Mouse (Mus musculus): ENCODE measurements around the gene Iqce. TPM values are rescaled to one million over a fixed set of nuclear protein-coding genes. Genes with fewer than 3 reads are reported as not detected.

The Iqce gene
- polyA plus RNA-seq, 1 experiment from 2014 or later = 4.2 TPM

DNA sequence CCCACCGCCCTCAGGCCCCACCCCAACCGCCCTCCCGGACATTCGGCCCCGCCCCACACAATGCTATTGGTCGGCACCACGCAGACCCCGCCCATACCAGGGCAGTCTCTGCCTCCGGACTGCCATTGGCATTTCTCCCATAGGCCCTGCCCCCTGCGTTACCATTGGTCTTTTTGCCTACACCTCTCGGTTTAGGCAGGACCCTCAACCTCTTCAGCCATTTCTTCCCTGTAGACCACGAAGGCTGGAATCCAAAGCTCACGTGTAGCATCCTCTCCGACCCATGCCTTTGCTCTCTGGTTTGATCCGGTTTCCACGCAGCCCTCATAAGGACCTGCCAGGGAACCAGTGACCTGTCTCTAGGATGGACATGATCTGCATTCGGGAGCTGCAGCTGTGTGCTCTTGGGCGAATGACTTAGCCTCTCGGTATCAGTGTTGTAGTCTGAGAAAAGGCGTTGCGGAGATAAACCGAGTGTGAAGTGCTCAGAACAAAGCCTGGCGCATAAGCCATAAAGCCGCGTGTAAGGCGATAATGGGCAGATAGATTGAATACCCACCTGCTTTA, 53.0 kb downstream of the Iqce start:
- DNase-seq (peak; percentile 99), ATAC-seq (peak; percentile 96)
- Histone ChIP-seq H3K4me1 (ENCODE audit: insufficient read depth) (peaks cover 46% of the 10 kb centered on the region), H3K4me3 (ENCODE audit: low read depth, low read length) (peak overlapping the region; percentile 95), H3K27ac (ENCODE audit: low read depth) (peak overlapping the region; percentile 57; the same call in 1 of the 2 replicates), H3K9ac (replicated peaks) (peak overlapping the region; percentile 63), H3K9me3 (ENCODE audit: low read length) (no peaks in the 10 kb centered on the region), H3K27me3 (ENCODE audit: insufficient read depth, low read length) (0 out of 2 replicates have a peak, but pooled peaks cover 4% of the 10 kb centered on the region), H3K4me2 (ENCODE audit: low read depth, low read length) (peak overlapping the region; percentile 100), H3K36me3 (replicated peaks; ENCODE audit: insufficient read depth, low read length) (no peaks in the 10 kb centered on the region)
- TF ChIP-seq EP300 (IDR thresholded peaks at IDR 0.05; ENCODE audit: low read depth) (no peak), CTCF (IDR thresholded peaks at IDR 0.05; ENCODE audit: low read depth) (no peak)
- 9% methylated on average over 26 of the region's 26 CpGs for WGBS (ENCODE audit: insufficient replicate concordance)

- Histone ChIP-seq H3K27ac (ENCODE audit: low read depth) (peak within 1 kb of the TSS; percentile 81), H3K9ac (replicated peaks) (peak within 1 kb of the TSS; percentile 95), H3K4me2 (ENCODE audit: low read depth, low read length) (peak within 1 kb of the TSS; percentile 100), H3K4me1 (ENCODE audit: insufficient read depth) (peaks cover 44% of the 10 kb centered on the region), H3K4me3 (ENCODE audit: low read depth, low read length) (peak within 1 kb of the TSS; percentile 95), H3K36me3 (replicated peaks; ENCODE audit: insufficient read depth, low read length) (no peaks in the 10 kb centered on the region), H3K9me3 (ENCODE audit: low read length) (no peaks in the 10 kb centered on the region), H3K27me3 (ENCODE audit: insufficient read depth, low read length) (0 out of 2 replicates have a peak, but pooled peaks cover 4% of the 10 kb centered on the region)
- DNase-seq = peak; percentile 71
- WGBS (ENCODE audit: insufficient replicate concordance) = 0% methylated on average over 52 of the region's 62 CpGs
- peak; percentile 43 for ATAC-seq
- no peak for TF ChIP-seq CTCF (IDR thresholded peaks at IDR 0.05; ENCODE audit: low read depth)
- TF ChIP-seq EP300 (IDR thresholded peaks at IDR 0.05; ENCODE audit: low read depth) = no peak
Measured at GRCm38 (mm10) chr5:140648519-140649100, 53.6 kb downstream of the Iqce start, which contains the start of gene Ttyh3. Gene Ttyh3, minus strand, starts transcription at chr5:140649031.

DNA sequence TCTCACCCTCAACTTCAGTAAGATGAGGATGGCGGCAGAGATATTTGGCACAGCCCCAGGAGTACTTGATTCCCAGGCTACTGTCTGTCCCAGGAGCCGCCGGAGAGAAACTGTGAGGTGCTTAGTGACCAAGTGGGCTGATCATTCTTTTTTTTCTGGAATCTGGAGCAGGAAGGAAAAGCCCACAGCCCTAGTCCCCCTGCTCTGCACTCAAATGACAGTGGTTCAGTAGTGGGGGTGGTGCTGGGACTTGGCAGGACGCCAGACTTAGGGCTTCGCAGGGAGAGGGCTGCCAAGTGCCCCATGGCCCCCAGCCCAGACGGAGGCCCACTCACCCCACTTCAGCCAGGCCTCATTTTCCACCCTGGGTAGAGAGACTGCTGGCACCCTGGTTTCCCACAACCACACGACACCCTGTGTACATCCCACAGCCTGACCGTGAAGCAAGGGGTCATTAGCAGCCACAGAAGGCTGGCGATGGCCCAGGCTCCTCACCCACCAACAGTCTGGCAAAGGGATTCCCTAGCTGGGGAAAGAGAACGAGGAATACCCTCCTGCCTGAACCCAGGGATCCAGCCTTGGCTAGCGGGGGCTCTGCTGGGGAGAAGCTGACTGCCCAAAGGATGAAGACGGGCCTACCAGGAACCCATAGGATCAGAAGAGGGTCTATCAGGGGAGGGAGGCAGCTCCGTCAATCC, 54.2 kb downstream of the Iqce start:
- Histone ChIP-seq H3K36me3 (replicated peaks; ENCODE audit: insufficient read depth, low read length) (no peaks in the 10 kb centered on the region), H3K9me3 (ENCODE audit: low read length) (no peaks in the 10 kb centered on the region), H3K9ac (replicated peaks) (peak overlapping the region; percentile 95), H3K4me1 (ENCODE audit: insufficient read depth) (peaks cover 44% of the 10 kb centered on the region), H3K27me3 (ENCODE audit: insufficient read depth, low read length) (0 out of 2 replicates have a peak, but pooled peaks cover 4% of the 10 kb centered on the region), H3K4me3 (ENCODE audit: low read depth, low read length) (peak overlapping the region; percentile 95), H3K4me2 (ENCODE audit: low read depth, low read length) (peak overlapping the region; percentile 100), H3K27ac (ENCODE audit: low read depth) (peak overlapping the region; percentile 81)
- 9% methylated on average over 13 of the region's 13 CpGs for WGBS (ENCODE audit: insufficient replicate concordance)
- DNase-seq (peak; percentile 66), ATAC-seq (no peak)
- TF ChIP-seq CTCF (IDR thresholded peaks at IDR 0.05; ENCODE audit: low read depth) = no peak
- TF ChIP-seq EP300 (IDR thresholded peaks at IDR 0.05; ENCODE audit: low read depth) = no peak

DNA sequence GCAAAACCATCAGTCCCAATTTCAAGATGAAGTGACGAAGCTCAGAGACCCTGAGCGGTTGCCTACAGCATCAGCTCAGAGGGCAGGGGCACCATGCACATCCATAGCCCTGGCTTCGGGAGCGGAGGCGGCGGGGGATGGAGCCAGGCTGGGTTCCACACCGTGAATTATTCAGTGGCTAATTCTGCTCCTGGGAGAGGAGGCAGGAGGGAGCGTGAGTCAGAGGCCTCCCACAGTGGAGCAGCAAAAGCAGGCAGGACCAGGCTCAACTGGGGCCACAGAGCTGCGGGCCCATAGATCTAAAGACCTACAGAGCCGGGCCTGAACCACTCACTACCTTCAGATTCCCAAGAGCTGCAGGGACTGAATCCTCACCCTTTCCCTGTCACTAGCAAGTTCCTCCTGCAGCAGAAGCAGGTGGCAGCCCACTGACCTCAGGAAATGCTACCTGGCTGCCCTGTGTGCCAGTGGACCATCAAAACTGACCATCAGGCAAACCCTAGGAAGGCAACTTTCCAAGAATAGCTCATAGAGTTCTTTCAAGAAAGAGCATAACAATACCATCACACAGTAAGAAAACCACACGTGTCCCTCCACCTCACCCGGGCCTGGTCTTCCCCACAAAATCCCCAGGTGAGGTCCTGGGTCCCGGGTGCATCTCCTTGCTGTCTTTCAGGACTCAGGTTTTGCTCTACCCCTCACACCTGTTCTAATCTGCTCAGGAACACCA, 55.0 kb downstream of the Iqce start:
- DNase-seq = no peak
- H3K4me3 ChIP-seq (ENCODE audit: low read depth, low read length) = peak overlapping the region; percentile 95
- peak overlapping the region; percentile 95 for H3K9ac ChIP-seq (replicated peaks)
- 0 out of 2 replicates have a peak, but pooled peaks cover 4% of the 10 kb centered on the region for H3K27me3 ChIP-seq (ENCODE audit: insufficient read depth, low read length)
- no peaks in the 10 kb centered on the region for H3K36me3 ChIP-seq (replicated peaks; ENCODE audit: insufficient read depth, low read length)
- peak overlapping the region; percentile 100 for H3K4me2 ChIP-seq (ENCODE audit: low read depth, low read length)
- peaks cover 48% of the 10 kb centered on the region for H3K4me1 ChIP-seq (ENCODE audit: insufficient read depth)
- ATAC-seq = no peak
- WGBS (ENCODE audit: insufficient replicate concordance) = 74% methylated on average over 13 of the region's 13 CpGs
- no peak overlapping the region for H3K27ac ChIP-seq (ENCODE audit: low read depth)
- TF ChIP-seq EP300 (IDR thresholded peaks at IDR 0.05; ENCODE audit: low read depth) = no peak
- no peak for TF ChIP-seq CTCF (IDR thresholded peaks at IDR 0.05; ENCODE audit: low read depth)
- no peaks in the 10 kb centered on the region for H3K9me3 ChIP-seq (ENCODE audit: low read length)

DNA sequence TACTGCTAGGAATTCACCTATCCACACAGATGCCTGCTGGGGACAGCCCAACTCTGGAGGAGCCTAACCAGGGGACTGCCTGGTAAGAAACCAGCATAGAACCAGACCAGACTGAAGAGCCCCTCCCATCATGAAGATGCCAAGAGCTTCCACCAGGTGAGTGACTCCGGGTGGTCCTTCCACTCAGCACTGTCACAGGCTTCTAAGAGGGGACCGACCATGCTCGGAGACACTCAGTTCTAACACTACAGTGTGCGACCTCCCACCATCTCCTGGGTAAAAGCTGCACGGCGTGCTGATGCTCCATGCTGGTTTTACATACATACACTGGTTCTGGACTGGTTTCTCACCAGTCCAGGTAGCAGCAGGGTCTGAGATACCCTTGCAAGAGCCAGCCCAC, 56.0 kb downstream of the Iqce start:
- H3K27ac ChIP-seq (ENCODE audit: low read depth) = no peak overlapping the region
- no peak overlapping the region for H3K4me3 ChIP-seq (ENCODE audit: low read depth, low read length)
- 0 out of 2 replicates have a peak, but pooled peaks cover 4% of the 10 kb centered on the region for H3K27me3 ChIP-seq (ENCODE audit: insufficient read depth, low read length)
- no peak for ATAC-seq
- DNase-seq = no peak
- H3K4me1 ChIP-seq (ENCODE audit: insufficient read depth) = peaks cover 57% of the 10 kb centered on the region
- H3K4me2 ChIP-seq (ENCODE audit: low read depth, low read length) = no peak overlapping the region
- TF ChIP-seq CTCF (IDR thresholded peaks at IDR 0.05; ENCODE audit: low read depth) = no peak
- TF ChIP-seq EP300 (IDR thresholded peaks at IDR 0.05; ENCODE audit: low read depth) = no peak
- H3K9ac ChIP-seq (replicated peaks) = no peak overlapping the region
- 89% methylated on average over 6 of the region's 6 CpGs for WGBS (ENCODE audit: insufficient replicate concordance)
- no peaks in the 10 kb centered on the region for H3K36me3 ChIP-seq (replicated peaks; ENCODE audit: insufficient read depth, low read length)
- H3K9me3 ChIP-seq (ENCODE audit: low read length) = no peaks in the 10 kb centered on the region

Data from liver, postnatal 0 days (tissue).